Mouse (Mus musculus) cerebellum, adult 9-10 months (tissue): ENCODE data around the gene Gm11273.
A peak's percentile ranks its signal among the peaks of the same experiment; 100 is the strongest.
"Not testable (repeated sequence)": the region's sequence is repeated elsewhere in the genome, so short reads cannot be mapped to it uniquely, and the experiment has no call there.

Experiments used
- DNase-seq: peaks from one replicate; pipeline ENCODE4 v3.0.0; 2022

The Gm11273 gene

GRCm38 (mm10) chr13:21501182-21501581 lies at the start of gene Gm11273:
Gene Gm11273 (minus strand): TSS chr13:21501418.
- not testable (repeated sequence) for DNase-seq

GRCm38 (mm10) chr13:21550416-21551110 lies 49.3 kb upstream of the Gm11273 start:
- no peak for DNase-seq

GRCm38 (mm10) chr13:21549487-21549886 lies 48.3 kb upstream of the Gm11273 start:
- DNase-seq = no peak

GRCm38 (mm10) chr13:21542708-21543107 lies 41.5 kb upstream of the Gm11273 start, which contains the start of gene Olfr1366:
Gene Olfr1366 (minus strand): TSS chr13:21542808.
- DNase-seq = no peak

- DNase-seq = peak; percentile 90
Measured at GRCm38 (mm10) chr13:21530781-21531201, 29.6 kb upstream of the Gm11273 start, which contains the start of gene Zkscan8. Gene Zkscan8 (minus strand): TSS chr13:21531120.

GRCm38 (mm10) chr13:21530136-21530535 lies 28.9 kb upstream of the Gm11273 start:
- DNase-seq = no peak

- peak; percentile 82 for DNase-seq
Measured at GRCm38 (mm10) chr13:21506221-21506649, 5.0 kb upstream of the Gm11273 start.

- no peak for DNase-seq
Measured at GRCm38 (mm10) chr13:21502296-21502695, 1.1 kb upstream of the Gm11273 start.

GRCm38 (mm10) chr13:21495080-21495479 lies 6.1 kb downstream of the Gm11273 start, which contains the start of gene AK157302:
Gene AK157302 (plus strand): TSS chr13:21495223.
- DNase-seq = no peak

GRCm38 (mm10) chr13:21492847-21493246 lies 8.4 kb downstream of the Gm11273 start:
- no peak for DNase-seq

- no peak for DNase-seq
Measured at GRCm38 (mm10) chr13:21486881-21487280, 14.3 kb downstream of the Gm11273 start.

GRCm38 (mm10) chr13:21478759-21479670 lies 22.2 kb downstream of the Gm11273 start, which contains the start of the genes Zkscan4 and Gm10065:
Gene Zkscan4 (plus strand): TSS chr13:21478907.
Gene Gm10065 (minus strand): TSS chr13:21479441.
- DNase-seq = peak; percentile 86

- no peak for DNase-seq
Measured at GRCm38 (mm10) chr13:21472427-21472826, 28.8 kb downstream of the Gm11273 start.

- no peak for DNase-seq
Measured at GRCm38 (mm10) chr13:21469097-21469496, 32.1 kb downstream of the Gm11273 start.

- DNase-seq = peak; percentile 87
Measured at GRCm38 (mm10) chr13:21468061-21469019, 32.9 kb downstream of the Gm11273 start, which contains the start of gene Nkapl. Gene Nkapl (minus strand): TSS chr13:21468509.

GRCm38 (mm10) chr13:21467336-21467735 lies 33.9 kb downstream of the Gm11273 start:
- DNase-seq = no peak

- DNase-seq = not testable (repeated sequence)
Measured at GRCm38 (mm10) chr13:21462516-21462915, 38.7 kb downstream of the Gm11273 start.

GRCm38 (mm10) chr13:21456347-21456746 lies 44.9 kb downstream of the Gm11273 start:
- no peak for DNase-seq

- DNase-seq = no peak
Measured at GRCm38 (mm10) chr13:21454133-21454532, 47.1 kb downstream of the Gm11273 start.

- peak; percentile 88 for DNase-seq
Measured at GRCm38 (mm10) chr13:21453449-21453848, 47.8 kb downstream of the Gm11273 start, which contains the start of gene Zscan26. Gene Zscan26 (minus strand): TSS chr13:21453730.

- peak; percentile 30 for DNase-seq
Measured at GRCm38 (mm10) chr13:21453042-21453441, 48.2 kb downstream of the Gm11273 start.
